Mouse (Mus musculus) kidney, adult 8-10 months (tissue): Measurements from ENCODE around the gene Cptp.

Source experiments
- DNase-seq, 2 experiments: peaks; one replicate each; pipeline ENCODE4 v3.0.0; 2022

Gene Cptp

GRCm38 (mm10) chr4:155886330-155886729, 17.1 kb upstream of the Cptp start:
- no peak for DNase-seq

- no peak for DNase-seq
Measured at GRCm38 (mm10) chr4:155883587-155883986, 14.3 kb upstream of the Cptp start.

- no peak for DNase-seq
Measured at GRCm38 (mm10) chr4:155871404-155871803, 2.2 kb upstream of the Cptp start.

GRCm38 (mm10) chr4:155868614-155869298, 484 bp downstream of the Cptp start:
- peak in 1 of 2 experiments; percentile 52 for DNase-seq

GRCm38 (mm10) chr4:155863001-155863400, 6.2 kb downstream of the Cptp start, which contains the start of gene Tas1r3:
Gene Tas1r3 (minus strand): TSS chr4:155863362.
- DNase-seq, result no peak

GRCm38 (mm10) chr4:155861787-155862186, 7.5 kb downstream of the Cptp start:
- DNase-seq, result no peak

- no peak for DNase-seq
Measured at GRCm38 (mm10) chr4:155859318-155859717, 9.9 kb downstream of the Cptp start.

GRCm38 (mm10) chr4:155856881-155857280, 12.4 kb downstream of the Cptp start:
- DNase-seq, result no peak

GRCm38 (mm10) chr4:155856071-155856470, 13.2 kb downstream of the Cptp start:
- no peak for DNase-seq

- no peak for DNase-seq
Measured at GRCm38 (mm10) chr4:155854991-155855390, 14.2 kb downstream of the Cptp start.

- DNase-seq, result no peak
Measured at GRCm38 (mm10) chr4:155853421-155853820, 15.8 kb downstream of the Cptp start.

- DNase-seq, result peak; percentile 62 to 73
Measured at GRCm38 (mm10) chr4:155851951-155852411, 17.3 kb downstream of the Cptp start.

- DNase-seq, result no peak
Measured at GRCm38 (mm10) chr4:155851368-155851767, 17.9 kb downstream of the Cptp start.

GRCm38 (mm10) chr4:155849792-155850451, 19.3 kb downstream of the Cptp start:
- DNase-seq, result peak; percentile 61 to 68

- DNase-seq, result no peak
Measured at GRCm38 (mm10) chr4:155849391-155849790, 19.8 kb downstream of the Cptp start.

GRCm38 (mm10) chr4:155848434-155849095, 20.7 kb downstream of the Cptp start:
- peak; percentile 77 to 82 for DNase-seq

GRCm38 (mm10) chr4:155847591-155848352, 21.5 kb downstream of the Cptp start:
- DNase-seq, result peak; percentile 62 to 69

- DNase-seq, result peak; percentile 85 to 89
Measured at GRCm38 (mm10) chr4:155846871-155847578, 22.2 kb downstream of the Cptp start, which contains the start of gene Dvl1. Gene Dvl1 (plus strand): TSS chr4:155847402.

GRCm38 (mm10) chr4:155843231-155843630, 26.0 kb downstream of the Cptp start:
- DNase-seq, result peak; percentile 73 to 77

GRCm38 (mm10) chr4:155841651-155842270, 27.5 kb downstream of the Cptp start:
- no peak for DNase-seq

- DNase-seq, result peak; percentile 70 to 78
Measured at GRCm38 (mm10) chr4:155841003-155841454, 28.2 kb downstream of the Cptp start.
